Mouse (Mus musculus) hindbrain, embryonic 12.5 days (tissue): Measurements from ENCODE around the gene A4gnt. TPM values are rescaled to one million over a fixed set of nuclear protein-coding genes. Genes with fewer than 3 reads are reported as not detected.
"Not testable (repeated sequence)": the region's sequence is repeated elsewhere in the genome, so short reads cannot be mapped to it uniquely, and the experiment has no call there.

ENCODE experiments used
- ATAC-seq: fragments of 200-750 bp; cut with Nextera tagmentation; 2 replicates; pipeline ENCODE4 v1.8.0; 2017; ENCODE audit warnings: moderate TSS enrichment; ENCODE audit not compliant: low FRiP score
- H3K27ac ChIP-seq: fragments of 300-500 bp; sonication (generic); 2 replicates; pipeline ENCODE4 v1.5.1; 2016; ENCODE audit warnings: mild to moderate bottlenecking
- H3K27me3 ChIP-seq: fragments of 300-500 bp; sonication (generic); 2 replicates; pipeline ENCODE4 v1.6.1; 2016; ENCODE audit warnings: mild to moderate bottlenecking
- H3K36me3 ChIP-seq: fragments of 300-500 bp; sonication (generic); 2 replicates; pipeline ENCODE4 v1.6.1; 2016; ENCODE audit warnings: mild to moderate bottlenecking
- H3K4me1 ChIP-seq: fragments of 300-500 bp; sonication (generic); 2 replicates; pipeline ENCODE4 v1.6.1; 2016
- H3K4me2 ChIP-seq: fragments of 300-500 bp; sonication (generic); replicated peaks from 2 replicates; pipeline ENCODE4 v1.6.1; 2016; ENCODE audit warnings: mild to moderate bottlenecking
- H3K4me3 ChIP-seq: fragments of 300-500 bp; sonication (generic); 2 replicates; pipeline ENCODE4 v1.5.1; 2016; ENCODE audit warnings: mild to moderate bottlenecking
- H3K9ac ChIP-seq: fragments of 300-500 bp; sonication (generic); 2 replicates; pipeline ENCODE4 v1.6.1; 2016; ENCODE audit warnings: mild to moderate bottlenecking, moderate library complexity
- H3K9me3 ChIP-seq: fragments of 300-500 bp; sonication (generic); replicated peaks from 2 replicates; pipeline ENCODE4 v1.6.1; 2016; ENCODE audit warnings: mild to moderate bottlenecking
- WGBS: fragments of 180-500 bp; shearing (Covaris S2); methylation state at CpG from one replicate; pipeline ENCODE4 v1.1.7; 2016; 5-methylcytosine and 5-hydroxymethylcytosine counted together
- polyA plus RNA-seq: library from polyadenylated mRNA; unstranded; fragments of >200 nt; fragmentation: Nextera tagmentation; extraction: Ambion mirVana; gene quantifications from 2 replicates; pipeline ENCODE4 v1.2.1, GENCODE M21; 2016

Gene A4gnt
- polyA plus RNA-seq = not detected in 2 replicates

DNA sequence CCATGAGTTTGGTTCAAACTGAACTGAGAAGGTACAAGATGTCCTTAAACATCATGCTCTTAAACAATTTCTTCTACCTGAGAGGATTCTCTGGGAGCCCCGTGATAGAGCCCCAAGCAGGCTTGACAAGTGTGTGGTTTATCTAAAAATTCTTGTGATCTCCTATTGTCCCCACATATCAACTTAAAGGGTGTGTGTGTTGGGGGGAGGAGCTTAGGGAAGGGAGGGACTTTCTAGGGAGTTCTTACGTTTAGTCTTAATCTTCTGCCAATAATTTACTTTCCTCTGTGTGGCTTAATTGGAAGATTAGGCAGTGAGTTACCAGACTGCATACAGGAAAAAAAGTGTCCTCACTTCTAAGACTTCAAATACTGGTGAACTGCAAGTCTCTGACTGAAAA, at the start of gene A4gnt:
Gene A4gnt, plus strand, starts transcription at position 301 of the 400 bp plus-strand sequence.
- Histone ChIP-seq H3K9ac (no peak within 1 kb of the TSS), H3K27me3 (no peaks in the 10 kb centered on the region), H3K4me1 (no peaks in the 10 kb centered on the region), H3K4me3 (no peak within 1 kb of the TSS), H3K27ac (no peak within 1 kb of the TSS), H3K9me3 (no peaks in the 10 kb centered on the region), H3K4me2 (no peak within 1 kb of the TSS), H3K36me3 (no peaks in the 10 kb centered on the region)
- WGBS = 79% methylated on average over 2 of the region's 2 CpGs
- no peak for ATAC-seq

DNA sequence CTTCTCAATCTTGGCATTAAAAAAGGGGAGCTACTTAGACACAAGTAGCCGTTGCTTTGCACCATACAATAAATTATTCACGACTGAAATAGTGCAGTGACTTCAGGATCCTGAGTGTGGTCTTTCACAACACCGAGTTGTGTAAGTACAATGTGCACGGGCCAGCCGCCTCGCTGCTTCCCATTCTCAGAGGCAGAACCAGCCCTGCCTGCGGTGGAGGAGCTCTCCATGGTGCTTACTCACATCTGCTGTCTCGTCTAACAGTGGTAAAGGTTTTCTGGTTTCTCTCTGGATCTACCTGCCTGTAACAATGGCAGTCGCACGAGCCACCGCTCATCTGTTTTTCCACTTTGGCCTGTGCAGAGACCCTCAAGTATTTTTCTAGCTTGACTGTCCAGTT, 48.6 kb upstream of the A4gnt start:
- Histone ChIP-seq H3K9ac (no peak overlapping the region), H3K4me2 (no peak overlapping the region), H3K9me3 (no peaks in the 10 kb centered on the region), H3K36me3 (no peaks in the 10 kb centered on the region), H3K27me3 (no peaks in the 10 kb centered on the region), H3K4me3 (no peak overlapping the region), H3K27ac (no peak overlapping the region), H3K4me1 (peaks cover 14% of the 10 kb centered on the region)
- no peak for ATAC-seq
- 37% methylated on average over 11 of the region's 11 CpGs for WGBS

- Histone ChIP-seq H3K36me3 (no peaks in the 10 kb centered on the region), H3K9me3 (no peaks in the 10 kb centered on the region), H3K4me1 (peaks cover 18% of the 10 kb centered on the region), H3K27ac (peak overlapping the region; percentile 97), H3K27me3 (0 out of 2 replicates have a peak, but pooled peaks cover 5% of the 10 kb centered on the region), H3K4me2 (peak overlapping the region; percentile 95), H3K9ac (peak overlapping the region; percentile 91), H3K4me3 (peak overlapping the region; percentile 95)
- WGBS = 3% methylated on average over 15 of the region's 15 CpGs
- peak; percentile 68 for ATAC-seq
Observed at GRCm38 (mm10) chr9:99568023-99568346, 44.3 kb upstream of the A4gnt start.

GRCm38 (mm10) chr9:99568347-99569070, 43.8 kb upstream of the A4gnt start, which contains the start of gene Armc8:
Gene Armc8, minus strand, starts transcription at chr9:99568899.
- Histone ChIP-seq H3K4me1 (peaks cover 18% of the 10 kb centered on the region), H3K36me3 (no peaks in the 10 kb centered on the region), H3K27me3 (0 out of 2 replicates have a peak, but pooled peaks cover 5% of the 10 kb centered on the region), H3K4me3 (peak within 1 kb of the TSS; percentile 95), H3K9me3 (no peaks in the 10 kb centered on the region), H3K27ac (peak within 1 kb of the TSS; percentile 97), H3K4me2 (peak within 1 kb of the TSS; percentile 95), H3K9ac (peak within 1 kb of the TSS; percentile 91)
- ATAC-seq = peak; percentile 95
- under 1% methylated on average over 64 of the region's 70 CpGs for WGBS

GRCm38 (mm10) chr9:99569071-99569397, 43.3 kb upstream of the A4gnt start:
- Histone ChIP-seq H3K27ac (peak overlapping the region; percentile 97), H3K9me3 (no peaks in the 10 kb centered on the region), H3K4me3 (peak overlapping the region; percentile 95), H3K27me3 (0 out of 2 replicates have a peak, but pooled peaks cover 5% of the 10 kb centered on the region), H3K4me1 (peaks cover 13% of the 10 kb centered on the region), H3K4me2 (peak overlapping the region; percentile 95), H3K9ac (peak overlapping the region; percentile 91), H3K36me3 (no peaks in the 10 kb centered on the region)
- ATAC-seq = peak; percentile 65
- WGBS = 2% methylated on average over 9 of the region's 9 CpGs

DNA sequence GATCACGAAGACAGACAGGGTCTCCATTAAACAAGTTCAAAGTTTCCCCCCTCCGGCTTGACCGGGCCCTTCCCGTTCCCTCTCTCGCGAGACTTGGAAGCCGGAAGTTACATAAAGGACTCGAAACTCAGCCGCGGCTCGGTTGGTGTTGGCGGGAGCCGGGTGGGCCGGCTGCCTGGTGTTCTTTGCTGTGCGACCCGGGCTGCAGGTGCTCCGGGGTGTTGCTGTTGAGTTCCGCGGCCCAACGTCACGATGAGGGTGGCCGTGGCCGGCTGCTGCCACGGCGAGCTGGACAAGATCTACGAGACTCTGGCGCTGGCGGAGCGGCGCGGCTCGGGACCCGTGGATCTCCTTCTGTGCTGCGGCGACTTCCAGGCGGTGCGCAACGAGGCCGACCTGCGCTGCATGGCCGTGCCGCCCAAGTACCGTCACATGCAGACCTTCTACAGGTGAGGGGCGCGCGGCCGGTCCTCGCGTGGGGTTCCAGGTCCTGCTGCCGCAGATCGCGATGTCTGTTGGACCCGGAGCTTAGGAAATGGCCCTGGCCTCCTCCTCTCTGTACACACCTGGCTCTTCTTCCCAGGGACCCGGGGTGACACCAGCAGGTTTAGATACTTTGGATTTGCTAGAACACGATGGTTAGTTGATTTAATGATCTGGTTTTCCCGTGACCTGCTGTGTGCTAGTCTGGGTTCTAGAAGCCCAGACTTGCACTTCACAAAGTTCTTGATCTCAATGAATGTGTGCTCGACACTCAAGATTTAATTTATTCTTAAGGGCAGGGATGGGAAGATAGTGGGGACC, 36.4 kb upstream of the A4gnt start, which contains the start of gene Dbr1:
Gene Dbr1, plus strand, starts transcription at position 123 of the 804 bp plus-strand sequence.
- H3K27ac ChIP-seq = peak within 1 kb of the TSS; percentile 76
- H3K4me2 ChIP-seq = peak within 1 kb of the TSS; percentile 67
- 0 out of 2 replicates have a peak, but pooled peaks cover 5% of the 10 kb centered on the region for H3K27me3 ChIP-seq
- peaks cover 8% of the 10 kb centered on the region; the same call in 1 of the 2 replicates for H3K36me3 ChIP-seq
- peaks cover 16% of the 10 kb centered on the region for H3K4me1 ChIP-seq
- peak within 1 kb of the TSS; percentile 93 for H3K4me3 ChIP-seq
- H3K9me3 ChIP-seq = no peaks in the 10 kb centered on the region
- under 1% methylated on average over 57 of the region's 57 CpGs for WGBS
- peak; percentile 96 for ATAC-seq
- H3K9ac ChIP-seq = peak within 1 kb of the TSS; percentile 94

DNA sequence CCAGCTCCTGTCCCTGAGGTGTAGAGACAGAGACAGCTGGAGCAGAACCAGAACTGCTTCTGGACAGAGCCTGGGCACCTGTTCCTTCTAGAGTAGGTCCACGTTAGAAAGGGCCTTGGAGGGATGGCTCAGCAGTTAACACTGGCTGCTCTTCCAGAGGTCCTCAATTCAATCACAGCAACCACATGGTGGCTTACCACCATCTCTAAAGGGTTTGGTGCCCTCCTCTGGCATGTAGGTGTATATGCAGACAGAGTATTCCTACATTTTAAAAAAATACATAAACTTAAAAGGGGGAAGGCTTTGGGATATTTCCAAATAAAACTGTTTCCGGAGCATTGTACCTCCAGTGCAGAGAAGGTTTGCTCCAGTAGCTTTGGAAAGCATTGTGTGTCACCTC, 31.6 kb upstream of the A4gnt start:
- Histone ChIP-seq H3K27me3 (no peaks in the 10 kb centered on the region), H3K4me3 (no peak overlapping the region), H3K36me3 (peaks cover 36% of the 10 kb centered on the region), H3K9me3 (no peaks in the 10 kb centered on the region), H3K9ac (no peak overlapping the region), H3K4me2 (no peak overlapping the region), H3K4me1 (peaks cover 16% of the 10 kb centered on the region), H3K27ac (no peak overlapping the region)
- 60% methylated on average over 2 of the region's 2 CpGs for WGBS
- ATAC-seq = no peak

DNA sequence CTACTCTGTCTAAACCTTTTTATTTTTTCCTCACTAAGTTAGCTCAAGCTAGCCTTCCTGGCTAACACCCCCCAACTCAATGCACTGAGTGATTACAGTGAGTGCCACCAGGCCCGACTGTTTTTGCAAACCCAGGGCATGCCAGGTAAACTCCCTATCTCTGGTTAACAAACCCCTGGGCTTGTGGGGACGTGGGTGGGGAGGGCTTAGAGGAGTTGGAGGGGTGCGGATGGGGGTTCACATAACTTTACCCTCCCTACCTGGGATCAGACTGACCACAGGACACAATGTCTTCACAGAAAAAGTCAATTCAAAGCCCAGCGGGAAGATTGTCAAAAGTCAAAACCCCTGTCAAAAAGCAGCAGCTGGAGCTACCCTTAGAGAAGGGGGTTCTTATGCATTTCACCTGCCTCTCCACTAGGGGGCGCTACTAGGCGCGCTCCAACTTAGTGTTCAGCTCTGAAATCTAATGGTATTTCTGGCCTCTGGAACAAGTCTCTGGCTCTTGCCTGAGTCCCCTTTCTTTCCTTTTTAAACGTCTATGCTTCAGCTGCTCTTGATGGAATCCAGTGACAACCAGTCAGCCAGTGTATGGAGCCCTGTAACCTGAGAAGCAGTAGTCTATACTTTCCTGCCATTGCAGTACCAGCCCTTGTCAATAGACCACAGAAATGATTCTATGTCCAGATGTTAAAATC, 24.6 kb upstream of the A4gnt start:
- H3K4me1 ChIP-seq = no peaks in the 10 kb centered on the region
- ATAC-seq = no peak
- H3K4me2 ChIP-seq = no peak overlapping the region
- 27% methylated on average over 8 of the region's 8 CpGs for WGBS
- peaks cover 16% of the 10 kb centered on the region for H3K36me3 ChIP-seq
- no peaks in the 10 kb centered on the region for H3K27me3 ChIP-seq
- no peak overlapping the region for H3K9ac ChIP-seq
- no peaks in the 10 kb centered on the region for H3K9me3 ChIP-seq
- no peak overlapping the region for H3K27ac ChIP-seq
- H3K4me3 ChIP-seq = no peak overlapping the region

GRCm38 (mm10) chr9:99591144-99591543, 21.2 kb upstream of the A4gnt start:
- no peaks in the 10 kb centered on the region for H3K36me3 ChIP-seq
- H3K9me3 ChIP-seq = no peaks in the 10 kb centered on the region
- no peaks in the 10 kb centered on the region for H3K27me3 ChIP-seq
- H3K4me3 ChIP-seq = no peak overlapping the region
- no peak overlapping the region for H3K27ac ChIP-seq
- WGBS = 80% methylated on average over 8 of the region's 8 CpGs
- ATAC-seq = no peak
- no peak overlapping the region for H3K9ac ChIP-seq
- no peaks in the 10 kb centered on the region for H3K4me1 ChIP-seq
- H3K4me2 ChIP-seq = no peak overlapping the region

DNA sequence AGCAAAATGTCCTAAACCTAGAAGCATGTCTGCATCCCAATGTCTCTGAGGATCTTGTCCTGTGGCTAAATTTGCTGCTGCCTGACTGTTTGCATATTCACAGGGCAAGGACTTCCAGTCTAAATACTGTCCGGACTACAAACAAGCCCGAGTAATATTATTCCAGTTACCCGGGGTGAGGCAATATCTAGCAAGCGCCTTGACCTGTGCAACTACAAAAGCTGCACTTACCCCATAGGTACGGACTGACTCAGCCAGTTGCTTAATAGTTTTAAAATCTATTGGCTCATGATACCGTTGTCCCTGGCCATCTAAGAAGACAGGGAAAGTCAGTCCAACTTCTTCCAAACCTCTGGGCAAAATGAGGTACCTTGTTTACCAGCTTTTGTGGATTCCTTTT, 13.2 kb upstream of the A4gnt start:
- ATAC-seq, H3K9me3 ChIP-seq, H3K4me1 ChIP-seq, H3K4me2 ChIP-seq, H3K4me3 ChIP-seq, H3K27ac ChIP-seq, H3K9ac ChIP-seq, H3K36me3 ChIP-seq, H3K27me3 ChIP-seq: not testable (repeated sequence)
- WGBS = 89% methylated on average over 6 of the region's 6 CpGs

- no peak overlapping the region for H3K27ac ChIP-seq
- no peak overlapping the region for H3K4me2 ChIP-seq
- no peaks in the 10 kb centered on the region for H3K9me3 ChIP-seq
- 75% methylated on average over 2 of the region's 2 CpGs for WGBS
- ATAC-seq = no peak
- no peak overlapping the region for H3K9ac ChIP-seq
- H3K27me3 ChIP-seq = no peaks in the 10 kb centered on the region
- H3K4me1 ChIP-seq = no peaks in the 10 kb centered on the region
- no peaks in the 10 kb centered on the region for H3K36me3 ChIP-seq
- H3K4me3 ChIP-seq = no peak overlapping the region
Observed at GRCm38 (mm10) chr9:99603566-99603965, 8.7 kb upstream of the A4gnt start.

DNA sequence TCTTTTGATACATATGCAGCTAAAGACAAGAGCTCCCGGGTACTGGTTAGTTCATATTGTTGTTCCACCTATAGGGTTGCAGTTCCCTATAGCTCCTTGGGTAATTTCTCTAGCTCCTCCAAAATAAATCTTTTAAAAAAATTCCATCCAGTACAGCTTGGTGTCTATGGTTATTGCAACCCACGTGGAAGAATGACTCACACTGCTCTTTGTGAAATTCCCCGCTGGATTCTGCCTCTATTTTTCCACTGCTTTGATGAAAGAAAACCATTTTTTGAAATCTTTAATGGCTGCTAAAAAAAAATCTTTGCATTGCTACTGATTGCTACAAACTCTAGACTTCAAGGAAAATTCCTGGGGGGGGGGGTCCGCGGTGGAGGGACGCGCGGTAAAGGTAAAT, 7.4 kb downstream of the A4gnt start:
- H3K27me3 ChIP-seq = no peaks in the 10 kb centered on the region
- no peaks in the 10 kb centered on the region for H3K9me3 ChIP-seq
- no peak overlapping the region for H3K9ac ChIP-seq
- H3K4me1 ChIP-seq = no peaks in the 10 kb centered on the region
- no peak overlapping the region for H3K4me3 ChIP-seq
- 93% methylated on average over 8 of the region's 8 CpGs for WGBS
- no peak overlapping the region for H3K27ac ChIP-seq
- no peak for ATAC-seq
- H3K36me3 ChIP-seq = no peaks in the 10 kb centered on the region
- no peak overlapping the region for H3K4me2 ChIP-seq
